Mouse (Mus musculus): Measurements from ENCODE around the gene Macf1.

GRCm38 (mm10) chr4:123705340-123705739 lies 21.2 kb upstream of the Macf1 start:
- TF ChIP-seq CTCF (IDR thresholded peaks at IDR 0.05; ENCODE audit: extremely low read depth, insufficient read depth, low read length) (no peak), POLR2A (IDR thresholded peaks at IDR 0.05; ENCODE audit: extremely low read depth, insufficient read depth, low read length) (no peak)
